Mouse (Mus musculus): ENCODE measurements at regions not wholly inside any gene's neighbourhood (a gene's known extent, or its start where the extent isn't known, plus 50 kb on each side); places are given as distances from the start of the nearest gene placed in this dataset.

GRCm38 (mm10) chr14:101055915-101056314 is 144.2 kb downstream of the Prr30 start:
- TF ChIP-seq NANOG (IDR thresholded peaks at IDR 0.05; ENCODE audit: borderline replicate concordance, low read length) (no peak), CTCF (conservative IDR thresholded peaks at IDR 0.05; ENCODE audit: low read length) (no peak), POU5F1 (IDR thresholded peaks at IDR 0.05; ENCODE audit: borderline replicate concordance, low read length) (no peak)

Data from E14TG2a.4 (cell line).